9 mouse cellular contexts compared by ENCODE assay signal in the genomic region with DNA sequence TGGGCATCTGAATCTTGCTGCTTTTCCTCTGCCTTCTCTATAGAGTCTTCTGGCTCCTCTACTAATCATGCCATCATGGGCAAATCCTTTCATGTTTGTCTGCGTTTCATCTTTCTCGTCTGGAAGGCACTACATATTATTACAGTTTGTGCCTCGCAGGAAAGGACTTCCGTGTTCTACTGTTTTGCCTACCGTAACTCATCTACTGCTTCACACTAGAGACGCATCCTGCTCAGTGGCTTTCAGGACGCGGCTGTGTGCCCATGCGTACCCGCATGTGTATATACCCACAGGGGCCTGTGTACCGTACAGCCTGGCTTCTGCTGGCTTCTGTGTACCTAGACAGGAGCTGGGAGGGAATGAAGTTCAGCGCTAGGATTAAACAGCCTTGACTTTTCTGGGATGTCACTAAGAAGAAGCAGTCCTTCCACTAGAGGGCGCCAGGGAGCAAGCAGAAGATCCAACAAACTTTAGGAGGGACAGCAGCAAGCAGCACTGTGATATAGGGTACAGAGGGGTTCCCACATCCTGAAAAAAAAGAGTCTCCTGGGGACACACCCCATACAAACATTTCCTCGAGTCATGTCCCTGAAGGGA.
DNase-seq lines count a peak whose midpoint lies in the region; ATAC-seq and TF ChIP-seq lines count a peak whose summit lies in the region.
"Had no signal": no experiment of that assay in that cellular context is flagged by ENCODE, and none has a peak within 500 bp of the region (broad histone marks: within the 10 kb centered on the region; RNA-seq: fewer than 3 reads in every experiment).

No protein-coding gene starts in this region.

- WGBS in kidney, postnatal 0 days = 27% methylated on average over 14 of the region's 14 CpGs
- WGBS in liver, postnatal 0 days (ENCODE audit: insufficient replicate concordance) = 32% methylated on average over 14 of the region's 14 CpGs

- DNase-seq in adrenal gland, adult 2 months = peak; percentile 70
- DNase-seq in embryo, embryonic 10 days (ENCODE audit: low spot score) = peak; percentile 83
- DNase-seq in heart, adult 8-10 months (ENCODE audit: low spot score) = peak; percentile 83
- peak; percentile 92 for DNase-seq in kidney, postnatal 0 days (ENCODE audit: low spot score)
- peak; percentile 84 for DNase-seq in liver, postnatal 0 days
- peak; percentile 49 for DNase-seq in retina, postnatal 7 days (ENCODE audit: low read depth, low spot score)
- DNase-seq in urinary bladder, adult 18-20 months (ENCODE audit: low spot score in 2 of 2) = peak; percentile 47 to 73

- no peaks in the 10 kb centered on the region for H3K4me1 ChIP-seq in kidney, postnatal 0 days (replicated peaks; ENCODE audit: insufficient read depth, low read length)
- no peaks in the 10 kb centered on the region for H3K4me1 ChIP-seq in liver, postnatal 0 days (ENCODE audit: insufficient read depth)
- H3K4me1 ChIP-seq: limb, embryonic 12.5 days had no signal

- no peaks in the 10 kb centered on the region for H3K9me3 ChIP-seq in kidney, postnatal 0 days (replicated peaks; ENCODE audit: low read length)
- H3K9me3 ChIP-seq in liver, postnatal 0 days (ENCODE audit: low read length) = no peaks in the 10 kb centered on the region
- H3K9me3 ChIP-seq: limb, embryonic 12.5 days had no signal

- no peak overlapping the region for H3K27ac ChIP-seq in kidney, postnatal 0 days
- H3K27ac ChIP-seq in liver, postnatal 0 days (ENCODE audit: low read depth) = no peak overlapping the region
- H3K27ac ChIP-seq: limb, embryonic 12.5 days had no signal

- peak; percentile 97 for TF ChIP-seq CTCF in kidney, postnatal 0 days (IDR thresholded peaks at IDR 0.05; ENCODE audit: low read depth)
- TF ChIP-seq CTCF in liver, postnatal 0 days (IDR thresholded peaks at IDR 0.05; ENCODE audit: low read depth) = peak; percentile 91

- H3K4me3 ChIP-seq in kidney, postnatal 0 days (replicated peaks; ENCODE audit: low read depth, low read length) = no peak overlapping the region
- no peak overlapping the region for H3K4me3 ChIP-seq in liver, postnatal 0 days (ENCODE audit: low read depth, low read length)
- H3K4me3 ChIP-seq: limb, embryonic 12.5 days had no signal

- no peak for TF ChIP-seq EP300 in liver, postnatal 0 days (IDR thresholded peaks at IDR 0.05; ENCODE audit: low read depth)

- H3K36me3 ChIP-seq in kidney, postnatal 0 days (ENCODE audit: insufficient read depth, low read length) = no peaks in the 10 kb centered on the region
- no peaks in the 10 kb centered on the region for H3K36me3 ChIP-seq in liver, postnatal 0 days (replicated peaks; ENCODE audit: insufficient read depth, low read length)
- H3K36me3 ChIP-seq: limb, embryonic 12.5 days had no signal

- H3K4me2 ChIP-seq in kidney, postnatal 0 days (ENCODE audit: low read length) = peak overlapping the region; percentile 40
- H3K4me2 ChIP-seq in liver, postnatal 0 days (ENCODE audit: low read depth, low read length) = peak overlapping the region; percentile 29; the same call in 1 of the 2 replicates
- H3K4me2 ChIP-seq: limb, embryonic 12.5 days had no signal

- no peaks in the 10 kb centered on the region for H3K27me3 ChIP-seq in kidney, postnatal 0 days (ENCODE audit: insufficient read depth, low read length)
- no peaks in the 10 kb centered on the region for H3K27me3 ChIP-seq in liver, postnatal 0 days (ENCODE audit: insufficient read depth, low read length)
- H3K27me3 ChIP-seq: limb, embryonic 12.5 days had no signal

- peak; percentile 39 for ATAC-seq in CD4-positive, CD25-positive, alpha-beta regulatory T cell, adult 4 months
- ATAC-seq in kidney, postnatal 0 days (replicated peaks; ENCODE audit: low FRiP score, low read depth) = 0 out of 2 replicates have a peak, but pooled peaks have one; percentile 25
- ATAC-seq in liver, postnatal 0 days = no peak

- H3K9ac ChIP-seq in kidney, postnatal 0 days (ENCODE audit: low read depth, low read length) = no peak overlapping the region
- H3K9ac ChIP-seq in liver, postnatal 0 days (replicated peaks) = no peak overlapping the region
- H3K9ac ChIP-seq: limb, embryonic 12.5 days had no signal
